Mouse (Mus musculus) hematopoietic stem cell, adult 5-6 weeks (primary cell): ENCODE measurements around the gene Phf21a. TPM values are rescaled to one million over a fixed set of nuclear protein-coding genes. Genes with fewer than 3 reads are reported as not detected.

Experiments used
- ATAC-seq, 2 experiments: fragments of 125-278 bp in 1 of 2; replicated peaks in 1 of 2; 2 replicates each; pipeline ENCODE4 v1.8.0; 2016 to 2017; ENCODE audit warnings: inconsistent platforms in 2 of 2, mild to moderate bottlenecking in 2 of 2, moderate number of reproducible peaks in 2 of 2, low read depth in 1 of 2, moderate TSS enrichment in 1 of 2; ENCODE audit not compliant: low FRiP score in 2 of 2, poor library complexity in 2 of 2, severe bottlenecking in 2 of 2, insufficient read depth in 1 of 2, low TSS enrichment in 1 of 2
- total RNA-seq: library from RNA; stranded (forward); fragments of 172-1452, 232-1000 nt; gene quantifications from 2 replicates; pipeline ENCODE4 v1.2.3, GENCODE M21; 2017

Phf21a gene
- total RNA-seq, 1 experiment from 2014 or later, result 52.3 TPM

DNA sequence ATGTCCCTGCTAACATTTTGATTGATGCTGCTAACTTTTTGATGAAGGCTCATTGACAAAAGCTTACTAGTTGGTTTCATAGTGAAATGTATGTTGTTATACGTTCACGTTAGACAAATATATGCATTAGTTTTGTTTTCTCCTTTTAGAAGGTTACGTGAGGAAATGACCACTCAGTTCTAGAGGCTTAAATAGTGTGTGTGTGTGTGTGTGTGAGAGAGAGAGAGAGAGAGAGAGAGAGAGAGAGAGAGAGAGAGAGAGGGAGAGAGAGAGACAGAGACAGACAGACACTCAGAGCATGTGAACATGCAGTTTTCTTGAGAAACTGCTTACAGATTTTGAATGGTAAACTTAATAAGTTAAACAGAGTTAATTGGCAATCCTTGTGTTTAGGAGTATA lies 95.8 kb downstream of the Phf21a start:
- ATAC-seq, result no peak

DNA sequence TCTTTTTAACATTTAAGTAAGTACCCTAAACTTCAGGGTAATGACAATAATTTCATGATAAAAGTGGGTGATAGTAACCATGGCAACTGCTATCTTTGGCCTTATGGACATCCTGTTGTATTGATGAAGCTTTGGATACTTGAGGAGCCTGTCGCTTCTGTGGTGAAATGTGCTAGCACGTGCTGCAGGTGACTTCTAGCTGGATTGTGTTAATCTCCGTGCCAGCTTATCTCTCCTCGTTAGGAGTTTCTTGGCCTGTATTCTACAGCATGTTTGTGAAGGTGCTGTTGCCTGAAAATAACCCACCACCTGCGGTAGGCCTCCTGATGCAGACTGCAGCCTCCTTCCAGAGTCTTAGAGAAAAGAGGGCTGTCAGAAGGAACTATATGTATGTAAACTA lies 98.0 kb downstream of the Phf21a start:
- no peak for ATAC-seq

DNA sequence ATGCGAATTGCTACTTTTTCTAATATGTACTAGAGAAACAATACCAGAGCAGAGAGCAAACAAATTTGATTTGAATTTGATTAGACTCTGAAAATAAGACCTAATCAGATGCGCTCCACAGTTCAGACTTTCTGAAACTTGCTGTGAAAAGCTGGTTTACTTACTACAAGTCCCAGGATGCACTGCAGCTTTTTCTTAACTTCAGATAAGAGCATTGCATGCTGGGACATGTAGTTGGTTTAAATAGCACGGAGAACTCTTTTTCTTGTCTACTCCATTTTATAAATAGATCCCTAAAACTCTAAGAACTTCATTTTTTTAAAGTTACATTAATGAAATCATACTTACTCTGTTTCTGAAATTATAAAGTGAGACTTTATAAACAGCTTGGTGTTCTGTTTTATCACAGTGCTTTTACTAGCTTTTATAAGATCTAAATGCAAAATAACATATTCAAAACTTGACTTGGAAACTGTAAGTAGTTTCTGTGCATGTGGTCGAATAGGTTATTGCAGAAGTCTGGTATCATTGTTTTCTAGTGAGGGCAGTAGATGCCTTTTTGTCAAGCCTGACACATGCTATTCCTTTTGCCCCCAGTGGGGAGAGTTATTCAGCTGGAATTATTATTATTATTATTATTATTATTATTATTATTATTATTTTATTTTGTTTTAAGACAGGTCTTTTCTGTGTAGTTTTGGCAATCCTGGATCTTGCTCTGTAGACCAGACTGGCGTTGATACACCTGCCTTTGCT lies 99.1 kb downstream of the Phf21a start:
- ATAC-seq, result peak; percentile 77 to 89; a peak in 3 of 4 replicates

- ATAC-seq, result no peak
These were observed 105.2 kb downstream of the Phf21a start for GRCm38 (mm10) chr2:92198126-92198525.

DNA sequence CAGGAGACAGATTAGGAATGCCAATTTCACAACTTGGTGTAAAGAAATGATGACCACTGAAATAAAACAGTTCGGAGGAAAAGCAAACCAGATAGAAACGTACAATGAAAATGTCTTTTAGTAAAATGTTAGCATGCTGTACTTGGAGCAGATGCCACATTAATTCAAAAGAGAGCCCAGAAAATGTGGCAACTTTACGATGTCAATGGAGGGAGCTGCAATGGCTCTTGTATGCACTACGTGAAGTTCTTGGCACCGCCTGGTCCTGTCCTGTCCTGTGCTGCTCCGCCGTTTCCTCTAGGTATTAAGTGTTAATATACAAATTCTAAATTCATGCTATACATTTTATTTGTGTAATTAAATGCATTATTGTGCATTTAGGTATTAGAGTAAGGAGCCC lies 105.8 kb downstream of the Phf21a start:
- no peak for ATAC-seq

DNA sequence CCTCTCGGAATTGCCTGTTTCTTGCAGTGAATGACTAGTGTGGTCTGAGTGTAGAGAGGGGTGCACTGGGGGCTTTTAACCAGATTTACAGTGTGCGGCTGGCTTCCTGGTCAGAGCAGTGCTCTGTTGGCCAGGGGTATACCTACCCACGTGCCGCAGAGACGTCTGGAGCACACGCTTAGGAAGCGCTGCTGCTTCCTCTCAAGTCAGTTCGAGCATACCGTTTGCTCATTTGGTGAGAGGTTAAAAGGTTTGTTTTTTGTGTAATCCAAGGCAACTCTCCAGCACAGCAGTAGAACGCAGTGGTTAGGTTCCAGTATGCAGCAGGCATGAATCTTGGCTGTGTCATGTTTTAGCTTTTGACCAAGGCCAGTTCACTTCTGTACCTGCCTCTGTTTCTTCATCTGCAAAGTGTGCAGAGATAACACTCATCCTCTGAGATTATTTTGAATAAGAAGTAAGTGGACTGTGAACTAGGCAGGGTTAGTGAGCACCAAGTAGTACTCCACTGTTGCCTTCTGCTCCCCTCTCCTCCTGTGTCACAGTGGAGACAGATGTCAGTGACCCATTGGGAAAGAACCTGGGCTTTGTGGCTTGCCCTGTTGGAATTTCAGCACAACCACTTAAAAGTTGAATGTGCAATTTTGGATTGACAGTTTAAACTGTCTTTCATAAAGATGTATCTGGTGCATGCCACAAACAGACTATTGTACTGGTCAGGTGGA lies 106.8 kb downstream of the Phf21a start:
- ATAC-seq, result peak; percentile 62 to 65

GRCm38 (mm10) chr2:92202319-92203040 lies 109.6 kb downstream of the Phf21a start:
- ATAC-seq, result no peak

GRCm38 (mm10) chr2:92205010-92205639 lies 112.2 kb downstream of the Phf21a start:
- ATAC-seq, result peak; percentile 64 to 70; a peak in 3 of 4 replicates

DNA sequence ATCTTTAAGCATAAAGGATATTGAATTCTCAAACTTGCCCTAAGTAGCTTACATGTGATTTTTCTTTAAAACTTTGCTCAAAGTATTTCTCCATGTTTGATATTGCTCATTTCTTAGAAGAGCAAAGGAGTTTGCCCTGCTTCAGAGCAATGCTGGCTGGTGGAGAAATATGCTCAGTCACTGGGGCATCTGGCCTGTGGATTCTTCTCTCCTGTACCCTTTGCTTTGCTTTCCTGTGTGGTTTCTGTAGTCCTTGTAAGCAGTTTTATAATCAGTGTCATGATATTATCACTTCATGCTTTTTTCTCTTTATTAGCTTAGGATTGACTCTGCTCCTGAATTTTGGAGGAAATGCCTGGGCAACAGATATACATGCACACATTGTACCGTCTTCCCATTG lies 117.5 kb downstream of the Phf21a start:
- peak; percentile 56 to 57; a peak in 2 of 4 replicates for ATAC-seq

GRCm38 (mm10) chr2:92221431-92221830 lies 128.5 kb downstream of the Phf21a start:
- ATAC-seq, result no peak

DNA sequence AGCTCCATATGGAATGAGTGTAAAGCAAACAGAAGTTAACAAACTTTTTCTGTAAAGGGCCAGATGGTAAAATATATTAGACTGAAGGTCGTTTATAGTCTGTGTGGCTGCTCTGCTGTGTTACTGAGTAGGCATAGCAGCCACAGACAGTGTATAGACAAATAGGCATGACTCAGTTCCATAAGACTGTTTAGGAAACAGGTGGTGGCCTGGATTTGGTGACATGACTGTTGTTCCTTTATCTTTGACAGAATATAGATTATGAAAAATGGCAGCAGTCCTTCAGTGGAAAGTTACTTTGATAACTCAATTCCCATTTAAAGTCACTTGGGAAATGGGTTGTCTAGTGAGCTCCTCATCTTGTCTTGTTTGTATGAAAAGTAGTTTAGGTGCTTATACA lies 132.7 kb downstream of the Phf21a start:
- ATAC-seq, result no peak

DNA sequence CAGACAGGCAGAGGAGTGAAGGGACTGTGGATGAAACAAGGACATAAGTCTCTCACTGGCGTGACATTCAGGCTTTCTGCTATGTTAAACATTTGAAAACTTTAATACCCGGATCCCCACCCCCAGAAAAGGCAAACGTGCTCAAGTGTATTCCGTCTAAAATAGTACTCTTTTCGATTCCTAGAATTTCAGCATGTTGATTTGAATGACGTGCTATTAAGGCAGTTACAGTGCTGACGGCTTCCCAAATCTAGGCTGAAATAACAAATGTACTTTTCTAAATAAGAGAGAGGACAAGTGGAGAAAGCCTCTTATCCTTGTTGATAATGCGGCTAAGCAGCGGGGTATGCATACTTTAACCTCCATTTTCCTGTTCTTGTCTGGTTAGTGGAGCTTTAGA lies 137.1 kb downstream of the Phf21a start:
- no peak for ATAC-seq

DNA sequence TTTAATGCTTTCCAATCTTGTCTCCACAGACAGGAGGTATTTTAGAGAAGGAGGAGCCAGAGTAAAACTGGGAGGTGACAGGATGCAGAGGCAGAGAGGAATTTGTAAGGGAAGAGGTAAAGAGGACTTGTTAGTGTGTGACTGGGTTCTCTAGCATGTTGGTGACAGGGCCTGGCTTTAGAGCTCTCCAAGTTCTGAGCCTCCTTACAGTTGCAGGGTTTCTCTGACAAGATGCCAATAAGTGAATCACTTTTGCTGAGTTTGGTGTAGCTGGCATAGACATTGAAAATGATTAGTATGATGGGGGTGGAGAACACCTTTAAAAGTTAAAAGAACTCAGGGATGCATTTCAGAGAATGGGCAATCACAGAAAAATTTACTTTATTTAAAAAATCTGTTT lies 138.8 kb downstream of the Phf21a start:
- no peak for ATAC-seq

GRCm38 (mm10) chr2:92234768-92235332 lies 141.9 kb downstream of the Phf21a start:
- ATAC-seq, result no peak

DNA sequence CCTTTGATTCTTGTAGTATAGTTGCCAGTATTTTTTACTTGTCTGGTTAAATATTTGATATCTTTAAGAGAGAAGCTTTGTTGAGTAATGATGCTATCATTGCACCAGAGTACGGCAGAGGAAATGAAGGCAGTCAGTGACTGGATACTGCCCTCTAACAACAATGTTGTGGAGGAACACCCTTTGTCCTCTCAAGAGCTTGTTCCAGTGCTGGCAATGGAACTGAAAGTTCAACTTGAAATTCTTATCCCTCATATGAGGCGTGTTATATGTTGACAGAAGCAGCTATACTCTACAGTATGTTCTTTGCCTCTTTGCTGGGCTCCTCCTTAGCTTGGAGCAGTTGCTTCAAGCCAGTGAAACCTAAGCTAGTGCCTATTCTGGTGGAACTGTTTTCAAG lies 147.4 kb downstream of the Phf21a start:
- ATAC-seq, result no peak

GRCm38 (mm10) chr2:92240816-92241215 lies 147.9 kb downstream of the Phf21a start:
- no peak for ATAC-seq

- ATAC-seq, result no peak
These were observed 148.4 kb downstream of the Phf21a start for GRCm38 (mm10) chr2:92241317-92241716.
